Mouse (Mus musculus) kidney, adult 18-20 months (tissue): ENCODE data around the gene Nup85.
"Not testable (repeated sequence)": the region's sequence is repeated elsewhere in the genome, so short reads cannot be mapped to it uniquely, and the experiment has no call there.

Experiments used
- DNase-seq: peaks from one replicate; pipeline ENCODE4 v3.0.0; 2021

Nup85 gene

DNA sequence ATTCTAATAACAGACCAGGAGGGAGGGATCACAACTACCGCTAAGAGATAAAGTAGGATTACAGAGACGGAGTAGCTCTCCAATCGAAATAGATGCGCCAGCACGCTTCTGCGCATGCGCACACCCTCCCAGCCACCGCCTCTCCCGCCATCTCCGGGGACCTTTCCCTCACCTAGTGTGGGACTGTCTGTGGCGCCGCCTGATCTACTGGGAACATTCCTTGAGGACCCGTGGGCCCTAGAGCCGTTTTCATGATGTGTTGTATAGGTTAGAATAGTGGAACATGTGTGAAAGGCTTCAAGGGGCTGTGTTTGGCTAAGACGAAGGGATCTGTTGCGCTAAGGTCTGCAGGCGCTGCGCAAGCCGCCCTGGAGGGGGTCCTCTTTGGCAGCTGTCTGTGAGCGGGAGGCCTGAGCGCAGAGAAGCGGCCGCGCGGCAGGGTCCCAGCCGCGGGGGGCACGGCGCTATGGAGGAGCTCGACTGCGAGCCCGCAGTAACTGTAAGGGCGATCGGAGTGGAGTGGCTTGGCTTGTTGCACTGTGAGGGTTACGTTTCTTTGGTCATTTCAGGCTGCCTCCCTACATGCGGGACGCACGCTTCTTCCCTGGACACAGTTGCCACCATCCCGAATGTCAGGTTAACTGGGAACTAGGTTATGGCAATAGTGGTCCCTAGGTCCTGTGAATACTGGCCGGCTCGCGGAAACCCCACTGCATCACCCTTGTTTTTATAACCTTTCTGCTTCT is at the start of gene Nup85:
Gene Nup85, plus strand, starts transcription at position 371 of the 746 bp plus-strand sequence.
- DNase-seq = peak; percentile 97

DNA sequence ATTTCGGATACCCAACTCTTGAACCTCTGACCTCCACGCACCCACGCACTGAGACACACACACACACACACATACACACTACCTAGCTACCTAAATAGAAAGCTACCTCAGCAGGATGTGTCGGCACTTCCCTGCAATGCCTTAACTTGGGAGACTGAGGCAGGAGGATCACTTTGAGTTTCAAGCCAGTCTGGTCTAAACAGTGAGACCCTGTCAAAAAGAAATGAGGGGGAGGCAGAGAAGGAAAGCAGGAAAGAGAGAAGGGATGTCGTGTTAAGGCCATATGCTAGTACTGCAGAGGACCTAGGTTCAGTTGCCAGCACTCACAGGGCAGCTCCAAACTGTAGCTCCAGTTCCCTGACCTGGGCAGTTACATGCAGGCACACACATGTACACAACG is 49.2 kb upstream of the Nup85 start:
- DNase-seq = no peak

- DNase-seq = no peak
Observed at GRCm38 (mm10) chr11:115516942-115517341, 47.3 kb upstream of the Nup85 start.

GRCm38 (mm10) chr11:115518693-115519092 is 45.5 kb upstream of the Nup85 start:
- no peak for DNase-seq

DNA sequence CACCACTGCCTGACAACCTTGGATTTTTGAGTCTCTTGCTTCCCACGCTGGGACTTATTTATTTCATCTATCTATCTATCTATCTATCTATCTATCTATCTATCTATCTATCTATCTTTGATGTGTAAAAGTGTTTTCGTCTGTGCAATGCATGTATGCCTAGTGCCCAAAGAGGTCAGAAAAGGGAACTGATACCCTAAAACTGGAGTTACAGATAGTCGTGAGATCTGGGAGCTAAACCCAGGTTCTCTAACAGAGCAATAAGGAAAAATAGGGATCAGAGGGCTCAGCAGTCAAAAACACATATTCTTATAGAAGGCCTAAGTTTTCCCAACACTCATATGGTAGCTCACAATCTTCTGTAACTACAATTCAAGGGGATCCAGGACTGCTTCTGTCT is 44.7 kb upstream of the Nup85 start:
- DNase-seq = no peak

DNA sequence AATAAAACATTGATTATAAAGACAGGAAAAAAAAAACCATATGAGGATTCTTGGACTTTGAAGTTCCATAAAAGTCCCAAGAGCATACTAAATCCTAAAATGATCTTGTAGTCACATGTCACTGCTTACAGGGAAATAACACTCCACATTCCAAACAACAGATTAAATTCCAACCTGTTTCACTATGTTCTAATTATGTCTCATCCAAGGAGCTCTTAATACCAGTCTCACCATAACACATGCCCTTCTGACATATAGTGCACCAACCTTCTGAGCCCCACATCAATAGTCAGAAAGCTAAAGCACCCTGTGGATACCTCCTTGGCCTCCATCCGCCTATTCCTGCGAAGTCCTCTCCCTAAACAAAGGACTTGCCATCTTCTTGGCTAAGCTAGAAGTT is 44.0 kb upstream of the Nup85 start:
- no peak for DNase-seq

- no peak for DNase-seq
Observed at GRCm38 (mm10) chr11:115521080-115521479, 43.2 kb upstream of the Nup85 start.

- no peak for DNase-seq
Observed at GRCm38 (mm10) chr11:115522238-115522637, 42.0 kb upstream of the Nup85 start.

DNA sequence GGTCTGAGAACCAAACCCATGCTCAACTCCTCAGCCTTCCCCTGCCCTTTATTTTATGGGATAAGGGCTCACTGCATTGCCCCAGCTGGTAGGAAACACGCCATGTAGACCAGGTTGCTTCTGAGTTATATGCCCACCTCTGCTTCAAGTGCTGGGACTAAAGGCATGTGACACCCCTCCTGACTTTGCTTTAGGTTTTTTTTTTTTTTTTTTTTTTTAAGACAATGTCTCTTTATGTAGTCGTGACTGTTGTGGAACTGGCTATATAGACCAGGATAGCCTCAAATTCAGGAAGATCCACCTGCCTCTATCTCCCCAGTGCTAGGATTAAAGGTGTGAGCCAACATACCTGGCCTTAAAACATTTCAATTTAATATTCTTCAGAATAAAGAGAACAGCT is 41.5 kb upstream of the Nup85 start:
- no peak for DNase-seq

DNA sequence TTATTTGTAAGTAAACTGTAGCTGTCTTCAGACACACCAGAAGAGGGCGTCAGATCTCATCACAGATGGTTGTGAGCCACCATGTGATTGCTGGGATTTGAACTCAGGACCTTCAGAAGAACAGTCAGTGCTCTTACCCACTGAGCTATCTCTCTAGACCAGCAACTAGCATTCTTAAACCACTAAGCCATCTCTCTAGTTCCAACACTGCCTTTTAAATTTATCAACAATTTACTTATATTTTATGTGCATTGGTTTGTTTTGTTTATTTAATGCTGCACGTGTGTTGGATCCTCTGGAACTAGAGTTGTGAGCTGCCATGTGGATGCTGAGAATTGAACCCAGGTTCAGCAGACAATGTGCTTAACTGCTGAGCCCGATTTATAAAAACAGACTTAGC is 37.8 kb upstream of the Nup85 start:
- not testable (repeated sequence) for DNase-seq

- DNase-seq = no peak
Observed at GRCm38 (mm10) chr11:115534759-115535371, 29.4 kb upstream of the Nup85 start.

DNA sequence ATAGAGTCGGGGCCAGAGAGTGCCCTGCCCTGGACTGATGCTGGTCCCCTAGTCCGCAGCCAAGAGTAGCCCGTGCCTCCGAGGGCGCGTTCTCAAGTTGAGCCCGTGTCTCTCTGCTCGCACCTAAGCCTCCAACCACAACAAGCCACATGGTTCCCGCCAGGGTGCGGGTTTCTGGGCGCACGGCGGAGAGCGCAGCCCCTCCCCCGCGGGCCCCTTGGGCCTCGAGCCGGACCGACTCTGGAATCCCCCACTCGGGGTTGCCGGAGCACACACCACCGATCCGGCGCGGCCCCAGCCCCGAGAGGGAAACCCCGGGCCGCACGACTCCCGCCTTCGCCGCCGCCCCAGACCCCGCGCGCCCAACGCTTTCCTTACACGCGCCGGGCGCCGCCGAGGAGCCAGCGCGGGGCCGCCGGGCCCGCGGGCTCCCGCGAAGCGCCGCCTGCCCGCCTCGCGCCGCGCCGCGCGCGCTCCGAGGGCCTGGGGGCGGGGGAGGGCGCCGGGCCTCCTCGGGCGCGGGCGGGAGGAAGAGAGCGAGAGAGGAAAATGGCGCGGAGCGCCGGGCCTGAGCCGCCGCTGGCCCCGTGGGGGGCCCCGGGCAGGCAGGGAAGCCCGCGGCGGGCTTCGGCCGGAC is 28.7 kb upstream of the Nup85 start:
- peak; percentile 58 for DNase-seq

DNA sequence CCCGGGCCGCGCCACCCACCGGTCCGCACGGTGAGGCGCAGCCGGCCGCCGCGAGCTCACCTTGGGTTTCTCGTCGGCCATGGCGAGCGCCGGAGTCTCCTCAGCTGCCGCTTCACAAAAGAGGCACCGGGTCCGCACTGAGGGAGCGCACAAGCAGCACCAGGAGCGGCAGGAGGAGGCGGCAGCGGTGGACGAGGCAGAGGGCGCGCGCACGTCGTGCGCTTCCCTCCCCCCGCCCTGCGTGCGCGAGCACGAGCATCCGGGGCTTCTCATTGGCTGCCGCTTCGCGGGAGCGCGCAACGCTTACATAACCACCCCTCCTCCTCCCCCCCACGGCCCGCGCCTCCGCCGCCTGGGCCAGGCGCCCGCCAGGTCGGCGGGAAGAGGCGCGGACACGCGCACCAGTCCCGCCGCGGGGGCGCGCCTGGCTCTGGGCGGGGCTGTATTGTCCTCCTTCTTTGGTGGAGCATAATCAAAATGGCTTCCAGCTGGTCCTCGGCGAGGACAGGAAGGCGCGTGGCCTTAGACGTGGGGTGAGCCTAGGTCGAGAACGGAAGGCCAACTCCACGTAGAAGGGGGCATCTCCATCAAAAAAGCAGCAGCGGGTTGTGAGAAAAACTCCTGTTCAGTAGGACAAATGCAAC is 28.1 kb upstream of the Nup85 start, which contains the start of gene Sumo2:
Gene Sumo2, minus strand, starts transcription at position 239 of the 644 bp plus-strand sequence.
- DNase-seq = peak; percentile 99

DNA sequence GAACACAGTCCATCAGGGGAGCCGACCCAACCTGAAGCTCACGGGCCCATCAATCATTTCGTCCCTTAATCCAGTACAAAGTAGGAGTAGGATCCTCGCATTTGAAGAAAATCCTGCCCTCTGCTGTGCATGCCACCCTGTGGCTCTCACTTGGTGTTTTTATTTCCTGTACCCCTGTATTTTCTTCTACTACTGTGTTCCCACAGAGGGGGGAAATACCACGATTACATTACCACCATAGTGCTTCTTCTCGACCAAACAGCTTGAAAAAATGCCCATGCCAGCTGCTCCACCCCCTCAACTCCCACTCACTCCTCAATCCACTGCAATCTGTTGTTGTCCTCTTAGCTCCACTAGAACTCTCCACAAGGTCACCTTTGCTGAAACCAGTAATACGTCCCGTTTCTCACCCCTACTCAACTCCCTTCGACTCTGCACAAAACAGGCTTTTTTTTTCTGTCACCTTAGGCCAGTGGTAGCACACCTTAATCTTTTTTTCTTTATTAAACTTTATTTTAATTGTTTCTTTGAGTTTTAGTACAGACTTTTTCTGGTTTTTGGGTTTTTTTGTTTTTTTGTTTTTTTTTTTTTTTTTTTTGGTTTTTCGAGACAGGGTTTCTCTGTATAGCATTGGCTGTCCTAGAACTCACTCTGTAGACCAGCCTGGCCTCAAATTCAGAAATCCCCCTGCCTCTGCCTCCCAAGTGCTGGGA is 27.2 kb upstream of the Nup85 start:
- DNase-seq = no peak

DNA sequence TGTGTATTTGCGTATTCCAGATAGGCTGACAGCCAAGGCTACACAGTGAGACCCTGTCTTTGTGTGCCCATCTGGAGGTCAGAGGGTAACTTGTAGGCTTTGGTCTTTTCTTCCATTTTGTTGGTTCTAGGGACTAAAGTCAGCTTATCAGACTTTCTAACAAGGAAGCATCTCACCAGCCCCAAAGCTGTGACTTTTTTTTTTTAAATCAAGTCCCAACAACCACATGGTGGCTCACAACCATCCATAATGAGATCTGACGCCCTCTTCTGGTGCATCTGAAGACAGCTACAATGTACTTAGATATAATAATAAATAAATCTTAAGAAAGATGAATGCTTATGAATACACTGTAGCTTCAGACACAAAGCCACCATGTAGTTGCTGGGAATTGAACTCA is 26.2 kb upstream of the Nup85 start:
- DNase-seq = no peak

DNA sequence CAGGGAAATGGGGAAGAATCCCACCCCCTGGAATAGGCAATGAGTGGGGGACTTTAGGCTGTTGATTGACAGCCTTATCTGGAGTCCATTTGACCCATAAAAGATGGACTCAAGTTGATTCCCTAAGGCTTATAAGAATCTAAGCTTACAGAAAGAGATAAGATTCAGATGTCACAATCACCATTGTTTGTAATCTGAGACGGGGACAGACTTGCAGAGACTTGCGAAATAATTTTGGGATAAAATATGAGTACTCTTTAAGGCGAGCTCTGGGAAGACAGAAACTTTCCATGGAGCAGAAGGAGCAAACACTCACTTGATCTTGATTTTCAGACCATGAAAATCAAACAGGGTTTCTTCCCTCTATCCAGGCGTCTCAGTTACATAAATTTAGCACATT is 20.7 kb upstream of the Nup85 start:
- no peak for DNase-seq

DNA sequence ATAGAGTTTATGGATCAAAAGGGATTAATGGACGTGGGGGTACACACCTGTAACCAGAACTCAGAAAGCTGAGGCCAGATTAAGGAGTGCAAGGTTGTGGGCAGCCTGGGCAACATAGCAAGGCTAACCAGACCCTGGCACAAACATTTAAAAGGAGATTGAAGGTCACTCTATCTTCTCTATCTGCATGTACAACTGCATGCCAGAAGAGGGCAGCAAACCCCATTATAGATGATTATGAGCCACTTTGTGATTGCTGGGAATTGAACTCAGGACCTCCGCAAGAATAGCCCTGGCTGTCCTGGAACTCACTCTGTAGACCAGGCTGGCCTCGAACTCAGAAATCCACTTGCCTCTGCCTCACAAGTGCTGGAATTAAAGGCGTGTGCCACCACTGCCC is 11.5 kb upstream of the Nup85 start:
- peak; percentile 20 for DNase-seq

DNA sequence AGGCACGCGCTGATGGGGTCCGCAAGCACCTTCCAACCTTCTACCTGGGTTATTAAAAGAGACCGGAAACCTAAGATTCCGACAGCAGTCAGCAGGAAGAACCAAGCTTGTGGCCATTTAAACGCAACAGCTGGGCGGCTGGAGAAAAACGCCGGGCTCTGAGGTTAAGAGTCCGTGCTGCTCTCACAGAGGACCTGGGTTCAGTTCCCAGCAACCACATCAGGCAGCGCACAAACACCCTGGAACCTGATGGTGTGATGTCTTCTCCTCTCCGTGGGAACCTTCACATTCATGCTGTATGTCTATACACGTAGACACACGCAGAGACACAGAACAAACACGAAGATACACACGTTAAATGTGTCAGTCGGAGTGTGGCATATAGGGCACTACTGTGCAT is 8.5 kb upstream of the Nup85 start:
- DNase-seq = no peak

DNA sequence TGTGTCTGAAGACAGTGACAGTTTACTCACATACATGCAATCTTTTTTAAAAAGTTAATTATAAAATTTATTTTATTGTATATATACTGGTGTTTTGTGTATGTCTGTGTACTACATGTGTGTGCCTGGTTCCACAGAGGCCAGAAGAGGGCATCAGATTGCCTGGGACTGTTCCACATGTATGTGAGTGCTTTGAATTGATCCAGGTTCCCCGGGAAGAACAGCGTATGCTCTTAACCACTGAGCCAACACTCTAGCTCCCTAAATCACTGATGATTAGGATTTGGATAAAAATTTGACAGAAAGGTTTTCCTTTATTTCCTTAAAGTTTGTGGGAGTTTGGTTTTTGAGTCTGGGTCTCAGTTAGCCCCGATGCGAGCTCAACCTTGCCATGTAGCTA is 828 bp upstream of the Nup85 start:
- no peak for DNase-seq

GRCm38 (mm10) chr11:115564961-115565360 is 727 bp downstream of the Nup85 start:
- DNase-seq = no peak

GRCm38 (mm10) chr11:115579080-115579479 is 14.8 kb downstream of the Nup85 start:
- no peak for DNase-seq

DNA sequence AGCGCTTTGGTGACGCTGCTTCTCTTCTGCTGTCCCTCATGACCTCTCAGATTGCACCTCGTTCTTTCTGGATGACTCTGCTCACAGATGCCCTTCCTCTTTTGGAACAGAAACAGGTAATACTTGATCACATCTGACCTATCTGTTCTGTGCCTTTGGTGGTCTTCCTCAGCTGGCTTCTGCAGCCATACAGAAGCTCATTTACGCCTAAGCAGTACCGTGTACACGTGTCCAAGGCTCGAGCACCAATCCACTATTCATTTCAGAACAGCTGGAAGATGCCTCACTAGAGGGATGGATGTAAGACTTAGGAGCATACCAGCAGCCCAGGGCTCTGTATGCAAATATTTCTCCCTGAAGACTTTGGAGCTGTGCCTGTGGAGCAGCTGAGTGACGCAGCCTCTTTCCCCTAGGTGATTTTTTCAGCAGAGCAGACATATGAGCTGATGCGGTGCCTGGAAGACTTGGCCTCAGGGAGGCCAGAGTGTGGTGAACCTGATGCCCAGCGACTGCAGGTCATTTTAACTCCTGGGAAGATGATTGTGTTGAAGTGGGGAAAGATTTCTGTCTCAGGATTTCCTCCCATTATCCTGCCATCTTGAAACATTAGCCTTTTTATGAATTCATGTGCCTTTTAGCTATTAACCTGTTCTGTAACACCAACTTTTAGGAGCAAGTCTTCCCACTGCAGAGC is 18.8 kb downstream of the Nup85 start:
- DNase-seq = no peak
